20 mouse cellular contexts compared by ENCODE assay signal in the genomic region with DNA sequence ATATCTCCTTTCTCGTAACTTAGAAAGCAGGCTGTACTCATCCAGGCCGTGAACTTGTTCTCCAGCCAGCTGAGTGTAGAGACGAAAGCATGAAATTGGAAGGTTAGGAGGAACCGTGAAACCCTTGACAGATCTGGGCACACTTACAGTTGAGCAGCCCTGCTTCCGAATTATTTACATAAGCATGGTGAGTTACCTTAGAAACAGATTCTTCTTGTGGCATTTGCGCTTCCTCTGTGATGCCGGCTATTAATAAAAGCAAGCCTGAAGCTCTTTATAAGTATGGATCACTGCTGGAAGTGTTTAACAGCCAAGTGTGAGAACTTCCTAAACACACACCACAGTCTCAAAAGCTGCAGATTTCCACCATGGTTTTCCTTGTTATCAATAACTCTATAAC.
DNase-seq lines count a peak whose midpoint lies in the region; ATAC-seq lines count a peak whose summit lies in the region.
"Had no signal": no experiment of that assay in that cellular context is flagged by ENCODE, and none has a peak within 500 bp of the region (broad histone marks: within the 10 kb centered on the region; RNA-seq: fewer than 3 reads in every experiment).

No protein-coding gene starts in this region.

- no peaks in the 10 kb centered on the region for H3K36me3 ChIP-seq in embryonic facial prominence, embryonic 14.5 days (ENCODE audit: control insufficient read depth, insufficient read depth, low read length)
- H3K36me3 ChIP-seq in embryonic facial prominence, embryonic 10.5 days (replicated peaks): no peaks in the 10 kb centered on the region
- H3K36me3 ChIP-seq in hindbrain, embryonic 14.5 days (replicated peaks; ENCODE audit: control insufficient read depth, insufficient read depth): no peaks in the 10 kb centered on the region
- no peaks in the 10 kb centered on the region for H3K36me3 ChIP-seq in hindbrain, embryonic 11.5 days (ENCODE audit: control insufficient read depth, insufficient read depth, low read length)
- H3K36me3 ChIP-seq: heart, embryonic 15.5 days had no signal

- peak; percentile 23 for DNase-seq in embryonic facial prominence, embryonic 14.5 days (ENCODE audit: low spot score)
- DNase-seq in embryonic facial prominence, embryonic 10.5 days (ENCODE audit: low spot score): no peak
- no peak for DNase-seq in hindbrain, embryonic 14.5 days (ENCODE audit: low spot score)
- DNase-seq in hindbrain, embryonic 11.5 days (ENCODE audit: low spot score): no peak
- peak; percentile 47 to 65 for DNase-seq in left cerebral cortex, postnatal 25 days (ENCODE audit: low spot score in 2 of 2)
- DNase-seq in left cerebral cortex, adult 8-10 months (ENCODE audit: low spot score in 2 of 2): no peak
- peak; percentile 22 for DNase-seq in brain, embryonic 18.5 days (ENCODE audit: low read depth, low spot score)
- DNase-seq in adrenal gland, postnatal 10 days: no peak
- DNase-seq: adrenal gland, postnatal 14 days; cerebellum, adult 2 months; cerebellum, postnatal 36 days; gastrocnemius, postnatal 36 days; heart, postnatal 4 days; kidney, postnatal 36 days; lung, adult 2 months; lung, postnatal 36 days; thymus, adult 2 months had no signal

- H3K4me3 ChIP-seq in embryonic facial prominence, embryonic 14.5 days (ENCODE audit: low read depth, low read length): no peak overlapping the region
- no peak overlapping the region for H3K4me3 ChIP-seq in embryonic facial prominence, embryonic 10.5 days
- no peak overlapping the region for H3K4me3 ChIP-seq in hindbrain, embryonic 14.5 days (replicated peaks; ENCODE audit: low read length)
- H3K4me3 ChIP-seq in hindbrain, embryonic 11.5 days (ENCODE audit: low read depth, low read length): no peak overlapping the region
- H3K4me3 ChIP-seq: heart, embryonic 15.5 days had no signal

- intact Hi-C loops in left cerebral cortex, postnatal 25 days (cut with DNase I): no loop called here

- H3K27ac ChIP-seq in embryonic facial prominence, embryonic 14.5 days (replicated peaks; ENCODE audit: low read depth, low read length): no peak overlapping the region
- H3K27ac ChIP-seq in embryonic facial prominence, embryonic 10.5 days (replicated peaks): no peak overlapping the region
- no peak overlapping the region for H3K27ac ChIP-seq in hindbrain, embryonic 14.5 days
- no peak overlapping the region for H3K27ac ChIP-seq in hindbrain, embryonic 11.5 days (ENCODE audit: low read depth, low read length)
- H3K27ac ChIP-seq: heart, embryonic 15.5 days had no signal

- no peak overlapping the region for H3K9ac ChIP-seq in embryonic facial prominence, embryonic 14.5 days (ENCODE audit: low read depth, low read length)
- H3K9ac ChIP-seq in hindbrain, embryonic 14.5 days: no peak overlapping the region
- no peak overlapping the region for H3K9ac ChIP-seq in hindbrain, embryonic 11.5 days (ENCODE audit: low read depth, low read length)
- H3K9ac ChIP-seq: heart, embryonic 15.5 days had no signal

- no peaks in the 10 kb centered on the region for H3K4me1 ChIP-seq in embryonic facial prominence, embryonic 14.5 days (ENCODE audit: control insufficient read depth, insufficient read depth, low read length)
- peaks cover 3% of the 10 kb centered on the region; the same call in 1 of the 2 replicates for H3K4me1 ChIP-seq in embryonic facial prominence, embryonic 10.5 days
- H3K4me1 ChIP-seq in hindbrain, embryonic 14.5 days (replicated peaks; ENCODE audit: control insufficient read depth, insufficient read depth, low read length): 0 out of 2 replicates have a peak, but pooled peaks cover 4% of the 10 kb centered on the region
- H3K4me1 ChIP-seq in hindbrain, embryonic 11.5 days (replicated peaks; ENCODE audit: control insufficient read depth, insufficient read depth, low read length): no peaks in the 10 kb centered on the region
- H3K4me1 ChIP-seq: heart, embryonic 15.5 days had no signal

- 50% methylated on average over 7 of the region's 7 CpGs for WGBS in embryonic facial prominence, embryonic 14.5 days
- 80% methylated on average over 7 of the region's 7 CpGs for WGBS in embryonic facial prominence, embryonic 10.5 days
- 45% methylated on average over 7 of the region's 7 CpGs for WGBS in hindbrain, embryonic 14.5 days
- WGBS in hindbrain, embryonic 11.5 days: 61% methylated on average over 7 of the region's 7 CpGs

- no peaks in the 10 kb centered on the region for H3K27me3 ChIP-seq in embryonic facial prominence, embryonic 14.5 days (replicated peaks; ENCODE audit: control insufficient read depth, insufficient read depth, low read length)
- no peaks in the 10 kb centered on the region for H3K27me3 ChIP-seq in embryonic facial prominence, embryonic 10.5 days (replicated peaks; ENCODE audit: low read depth, poor library complexity, severe bottlenecking)
- no peaks in the 10 kb centered on the region for H3K27me3 ChIP-seq in hindbrain, embryonic 14.5 days (ENCODE audit: control insufficient read depth, insufficient read depth, low read length)
- H3K27me3 ChIP-seq in hindbrain, embryonic 11.5 days (ENCODE audit: control insufficient read depth, insufficient read depth, low read length): no peaks in the 10 kb centered on the region
- H3K27me3 ChIP-seq: heart, embryonic 15.5 days had no signal

- no peak for ATAC-seq in embryonic facial prominence, embryonic 14.5 days (ENCODE audit: low read depth)
- peak; percentile 34; the same call in 1 of the 2 replicates for ATAC-seq in hindbrain, embryonic 14.5 days (ENCODE audit: low FRiP score)
- ATAC-seq in hindbrain, embryonic 11.5 days (ENCODE audit: low FRiP score): no peak
- ATAC-seq: intestine, embryonic 16.5 days had no signal

- H3K9me3 ChIP-seq in embryonic facial prominence, embryonic 14.5 days (ENCODE audit: control insufficient read depth, low read length): no peaks in the 10 kb centered on the region
- H3K9me3 ChIP-seq in embryonic facial prominence, embryonic 10.5 days: no peaks in the 10 kb centered on the region
- no peaks in the 10 kb centered on the region for H3K9me3 ChIP-seq in hindbrain, embryonic 14.5 days (ENCODE audit: control insufficient read depth, low read length)
- H3K9me3 ChIP-seq in hindbrain, embryonic 11.5 days (ENCODE audit: control insufficient read depth, low read length): no peaks in the 10 kb centered on the region
- H3K9me3 ChIP-seq: heart, embryonic 15.5 days had no signal

- H3K4me2 ChIP-seq in embryonic facial prominence, embryonic 14.5 days (ENCODE audit: low read depth, low read length): no peak overlapping the region
- H3K4me2 ChIP-seq in hindbrain, embryonic 14.5 days (replicated peaks): no peak overlapping the region
- H3K4me2 ChIP-seq in hindbrain, embryonic 11.5 days (replicated peaks; ENCODE audit: low read depth, low read length): no peak overlapping the region
- H3K4me2 ChIP-seq: heart, embryonic 15.5 days; liver, embryonic 11.5 days had no signal

Comparison
In these comparisons a context has a peak if more than half of its experiments do, and no peak if none do; other contexts are left out.
1. DNase-seq: peak in embryonic facial prominence, embryonic 14.5 days (single experiment), left cerebral cortex, postnatal 25 days (2 of 2) and brain, embryonic 18.5 days (single experiment); none in embryonic facial prominence, embryonic 10.5 days (single experiment), hindbrain, embryonic 14.5 days (single experiment), hindbrain, embryonic 11.5 days (single experiment), left cerebral cortex, adult 8-10 months (0 of 2) and adrenal gland, postnatal 10 days (single experiment).